Mouse (Mus musculus): Measurements from ENCODE around the gene Gm10375. TPM values are rescaled to one million over a fixed set of nuclear protein-coding genes. Genes with fewer than 3 reads are reported as not detected.
"Not testable (repeated sequence)": the region's sequence is repeated elsewhere in the genome, so short reads cannot be mapped to it uniquely, and the experiment has no call there.

Gm10375 gene
- polyA plus RNA-seq (2015; fragmentation: Nextera tagmentation; extraction: Ambion mirVana), result not detected in 2 replicates

- not testable (repeated sequence) for H3K36me3 ChIP-seq; H3K9me3 ChIP-seq; H3K27ac ChIP-seq; ATAC-seq (ENCODE audit: insufficient number of reproducible peaks, low FRiP score, low TSS enrichment, low read depth); H3K9ac ChIP-seq; H3K4me2 ChIP-seq; H3K4me3 ChIP-seq; H3K4me1 ChIP-seq; H3K27me3 ChIP-seq
Observed at GRCm38 (mm10) chr14:43607913-43608312, at the start of gene Gm10375. Gene Gm10375, minus strand, starts transcription at chr14:43608013.

- 86% methylated on average over 1 of the region's 2 CpGs for WGBS
- H3K9ac ChIP-seq; ATAC-seq (ENCODE audit: insufficient number of reproducible peaks, low FRiP score, low TSS enrichment, low read depth); H3K4me3 ChIP-seq; H3K4me1 ChIP-seq; H3K27me3 ChIP-seq; H3K27ac ChIP-seq; H3K4me2 ChIP-seq; H3K9me3 ChIP-seq; H3K36me3 ChIP-seq: not testable (repeated sequence)
Observed at GRCm38 (mm10) chr14:43579046-43579445, 28.8 kb downstream of the Gm10375 start, which contains the start of gene Gm17654. Gene Gm17654, minus strand, starts transcription at chr14:43579146.

GRCm38 (mm10) chr14:43577969-43578368, 29.8 kb downstream of the Gm10375 start:
- H3K4me2 ChIP-seq; H3K4me3 ChIP-seq; H3K36me3 ChIP-seq; H3K9ac ChIP-seq; H3K27ac ChIP-seq; H3K27me3 ChIP-seq; H3K4me1 ChIP-seq; ATAC-seq (ENCODE audit: insufficient number of reproducible peaks, low FRiP score, low TSS enrichment, low read depth); H3K9me3 ChIP-seq: not testable (repeated sequence)
- WGBS, result 74% methylated on average over 4 of the region's 4 CpGs

Other genes with a start within 250 kb of the Gm10375 start
- not detected in 2 replicates for gene Gm8138, start 191.7 kb downstream of the Gm10375 start, polyA plus RNA-seq (2015; fragmentation: Nextera tagmentation; extraction: Ambion mirVana)
- not detected in 2 replicates for gene Gm5799, start 64.4 kb downstream of the Gm10375 start, polyA plus RNA-seq (2015; fragmentation: Nextera tagmentation; extraction: Ambion mirVana)
- gene Gm17654, start 28.9 kb downstream of the Gm10375 start, polyA plus RNA-seq (2015; fragmentation: Nextera tagmentation; extraction: Ambion mirVana), result not detected in 2 replicates
- not detected in 2 replicates for gene Gm8165, start 69.2 kb upstream of the Gm10375 start, polyA plus RNA-seq (2015; fragmentation: Nextera tagmentation; extraction: Ambion mirVana)
- 0.73 and 1.0 TPM in 2 replicates for gene Gm7324, start 89.8 kb upstream of the Gm10375 start, polyA plus RNA-seq (2015; fragmentation: Nextera tagmentation; extraction: Ambion mirVana)
- gene Gm16506, start 119.5 kb upstream of the Gm10375 start, polyA plus RNA-seq (2015; fragmentation: Nextera tagmentation; extraction: Ambion mirVana), result not detected in 2 replicates
- gene Gm6526, start 139.9 kb upstream of the Gm10375 start, polyA plus RNA-seq (2015; fragmentation: Nextera tagmentation; extraction: Ambion mirVana), result not detected in 2 replicates
- gene Gm8180, start 176.7 kb upstream of the Gm10375 start, polyA plus RNA-seq (2015; fragmentation: Nextera tagmentation; extraction: Ambion mirVana), result not detected in 2 replicates